Mouse (Mus musculus): ENCODE results near the gene Acsm2.

DNA sequence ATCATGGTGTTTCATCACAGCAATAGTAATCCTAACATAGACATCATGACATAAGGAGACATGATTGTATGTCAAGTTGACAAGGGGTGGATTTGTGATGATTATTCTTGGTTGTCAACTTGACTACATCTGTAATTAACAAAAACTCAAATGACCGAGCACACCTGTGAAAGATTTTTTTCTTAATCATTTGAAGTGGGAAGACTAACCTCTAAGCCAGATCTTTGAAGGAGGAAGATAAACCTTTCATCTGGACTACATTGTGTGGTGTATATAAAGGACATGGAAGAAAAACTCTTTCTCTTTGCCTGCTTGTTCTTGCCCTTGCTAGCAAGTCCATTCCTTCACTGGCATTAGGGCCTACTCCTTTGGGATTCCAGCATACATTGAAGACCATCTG is at the start of gene Acsm2:
- TF ChIP-seq CTCF (IDR thresholded peaks at IDR 0.05; ENCODE audit: control insufficient read depth, insufficient read depth, insufficient read length) (no peak), CEBPB (IDR thresholded peaks at IDR 0.05; ENCODE audit: low read depth) (no peak), MYOG (IDR thresholded peaks at IDR 0.05; ENCODE audit: control insufficient read depth, extremely low read depth, insufficient read length) (no peak), MAX (IDR thresholded peaks at IDR 0.05) (no peak), USF1 (IDR thresholded peaks at IDR 0.05; ENCODE audit: low read depth) (no peak)

Data from C2C12 (cell line).